Mouse (Mus musculus): ENCODE measurements around the gene Mpst.

The Mpst gene

DNA sequence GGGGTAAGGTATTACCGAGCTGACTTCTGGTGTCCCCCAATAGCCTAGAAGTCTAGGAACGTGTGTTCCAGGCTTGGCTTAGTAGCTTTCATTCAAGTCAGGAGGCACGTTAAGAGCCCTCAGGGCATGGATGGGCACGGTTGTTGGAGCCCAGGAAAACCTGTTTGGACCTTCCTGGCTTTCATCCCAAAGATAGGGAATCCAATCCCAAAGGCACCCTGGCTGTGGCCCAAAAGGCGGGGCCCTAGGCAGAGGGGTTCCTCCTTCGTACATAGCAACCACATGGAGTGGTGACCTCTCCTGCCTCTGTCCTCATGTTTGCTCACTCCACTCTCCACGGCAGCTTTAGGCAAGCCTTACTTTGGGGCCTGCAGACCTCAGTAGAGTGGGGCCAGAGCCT lies 3.8 kb upstream of the Mpst start:
- in situ Hi-C loops (cut with MboI; ENCODE audit: unreplicated experiment in 2 of 2): no loop called here

DNA sequence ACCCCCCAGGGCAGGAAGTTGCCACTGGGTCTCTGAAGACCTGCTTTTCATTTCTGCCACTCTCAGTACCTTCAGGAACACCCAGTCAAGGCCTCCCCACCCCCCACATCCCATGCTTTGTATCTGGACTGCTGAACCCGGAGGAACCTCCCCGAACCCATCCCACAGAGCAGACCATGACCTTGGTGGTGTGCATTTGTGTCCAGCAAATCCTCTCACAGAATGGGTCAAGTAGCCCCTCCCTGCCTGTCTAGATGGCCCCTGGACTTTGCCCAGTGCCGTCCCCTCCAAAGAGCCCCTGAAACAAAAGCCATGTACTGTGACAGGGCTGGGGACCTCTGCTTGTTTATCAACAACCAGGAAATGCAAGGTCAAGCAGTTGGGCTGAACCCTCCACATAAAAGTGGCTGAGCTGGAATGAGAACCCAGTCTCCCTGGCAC lies 2.9 kb upstream of the Mpst start:
- in situ Hi-C loops (cut with MboI; ENCODE audit: unreplicated experiment in 2 of 2): no loop called here

DNA sequence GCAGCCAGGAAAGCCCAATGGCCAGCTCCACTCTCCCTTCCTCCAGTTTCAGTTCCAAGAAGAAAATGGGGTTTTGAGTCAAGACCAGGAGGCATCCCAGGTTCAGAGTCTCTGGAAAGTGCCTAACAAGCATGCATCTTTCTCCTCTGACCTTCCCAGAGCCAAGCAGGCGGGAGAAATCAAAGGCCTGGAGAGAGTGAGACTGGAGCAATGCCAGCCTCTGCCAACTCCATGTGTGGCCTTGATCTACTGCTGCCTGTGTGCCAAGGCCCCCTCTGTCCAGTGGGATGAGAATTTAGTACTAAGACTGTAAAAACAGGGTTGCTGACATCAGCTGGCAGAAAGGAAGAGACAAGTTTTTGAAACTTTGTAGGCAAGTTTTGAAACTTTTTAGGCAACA lies 2.3 kb upstream of the Mpst start:
- in situ Hi-C loops (cut with MboI; ENCODE audit: unreplicated experiment in 2 of 2): no loop called here

DNA sequence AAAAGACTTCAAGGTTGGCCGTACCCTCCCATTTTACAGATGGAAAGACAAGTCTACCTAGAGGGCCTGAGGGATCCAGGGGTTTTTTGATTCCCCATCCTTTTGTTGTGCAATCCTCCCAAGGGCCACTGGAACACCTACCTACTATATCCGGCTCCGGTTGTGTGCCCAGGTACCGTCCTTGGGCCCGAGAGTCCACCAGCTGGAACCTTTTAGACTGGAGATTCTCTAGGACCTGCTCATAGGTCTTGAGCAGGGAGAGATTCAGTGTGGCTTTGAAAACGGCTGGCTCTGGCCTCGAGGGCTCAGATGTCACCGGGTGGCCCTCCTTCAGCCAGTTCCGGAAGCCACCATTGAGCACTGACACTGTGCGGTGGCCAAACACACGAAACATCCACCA lies 1.1 kb upstream of the Mpst start:
- in situ Hi-C loops (cut with MboI; ENCODE audit: unreplicated experiment in 2 of 2): no loop called here

DNA sequence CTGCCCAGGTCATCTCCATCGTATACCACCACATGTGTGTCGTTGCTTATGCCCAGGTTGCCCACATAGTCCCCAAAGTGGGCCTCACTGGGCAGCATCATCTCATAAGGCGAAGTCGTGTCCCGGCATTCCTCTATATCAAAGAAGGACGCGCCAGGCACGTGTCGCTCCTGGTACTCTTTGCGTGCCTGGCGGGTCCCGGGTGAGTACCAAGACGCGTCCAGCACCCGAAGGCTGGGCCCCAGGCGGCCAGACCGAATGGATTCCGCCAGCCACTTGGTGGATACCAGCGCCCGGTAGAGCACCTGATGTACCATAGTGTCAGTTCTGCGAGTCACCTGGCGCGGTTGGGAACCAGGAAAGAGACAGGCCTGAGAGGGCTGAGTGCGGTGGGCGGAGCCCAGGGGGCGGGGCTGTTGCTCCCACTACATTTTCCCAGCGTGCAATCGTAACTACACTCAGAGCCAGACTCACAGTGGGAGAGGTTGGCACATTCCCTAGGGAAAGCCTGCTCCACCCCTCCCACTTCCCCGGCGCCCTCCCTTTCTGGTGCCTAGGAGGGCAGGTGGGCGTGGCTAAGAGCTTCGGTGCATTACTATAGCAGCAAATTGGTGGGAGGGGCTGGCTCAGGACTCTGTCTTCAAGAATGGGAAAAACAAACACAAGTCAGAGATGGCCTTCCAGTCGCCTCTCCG lies 552 bp upstream of the Mpst start, which contains the start of gene Tst:
Tst (minus strand) TSS at position 391 of the 695 bp plus-strand sequence.
- in situ Hi-C loops (cut with MboI; ENCODE audit: unreplicated experiment in 2 of 2): no loop called here

DNA sequence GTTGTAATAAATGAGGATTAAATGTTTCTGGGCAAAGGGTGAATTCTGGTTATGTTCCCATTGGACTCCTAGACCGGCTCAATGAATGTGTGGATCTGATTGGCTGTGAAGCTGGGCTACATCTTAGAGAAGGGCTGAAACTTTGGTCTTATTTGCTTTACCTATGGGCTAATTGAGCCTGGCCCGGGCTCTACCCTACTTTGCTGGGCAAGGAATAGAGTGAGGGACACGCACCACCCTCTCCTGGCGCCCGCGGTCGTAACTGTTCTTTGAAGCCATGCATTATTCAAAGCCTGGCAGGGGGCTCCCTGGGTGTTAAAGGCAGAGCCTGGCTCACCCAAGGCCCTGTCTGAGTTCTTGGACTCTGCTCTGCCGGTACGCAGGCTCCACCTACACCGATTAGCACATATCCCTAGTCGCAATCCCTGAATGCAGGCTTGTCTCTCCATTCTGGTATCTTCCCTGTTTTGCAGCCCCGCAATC lies 3.4 kb downstream of the Mpst start:
- in situ Hi-C loops (cut with MboI; ENCODE audit: unreplicated experiment in 2 of 2): no loop called here

DNA sequence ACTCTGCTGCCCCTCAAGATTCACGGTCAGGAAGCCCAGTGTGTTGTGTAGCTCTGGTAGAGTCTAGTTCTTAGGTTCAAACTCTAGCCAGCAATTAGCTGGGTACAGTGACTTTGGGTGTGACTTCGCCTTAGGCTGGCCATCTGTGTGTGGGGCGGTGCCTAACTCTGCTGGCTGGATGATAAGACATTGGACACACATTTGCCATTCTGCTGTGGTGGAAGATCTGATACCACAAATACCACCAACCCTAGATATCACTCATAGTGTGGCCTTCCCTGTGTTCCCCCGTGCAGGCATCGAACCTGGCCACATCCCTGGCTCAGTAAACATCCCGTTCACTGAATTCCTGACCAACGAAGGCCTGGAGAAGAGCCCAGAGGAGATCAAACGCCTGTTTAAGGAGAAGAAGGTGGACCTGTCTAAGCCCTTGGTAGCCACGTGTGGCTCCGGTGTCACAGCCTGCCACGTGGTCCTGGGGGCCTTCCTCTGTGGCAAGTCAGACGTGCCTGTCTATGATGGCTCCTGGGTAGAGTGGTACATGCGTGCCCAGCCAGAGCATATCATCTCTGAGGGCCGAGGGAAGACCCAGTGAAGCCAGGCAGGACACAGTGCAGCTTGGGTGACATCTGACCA lies 7.0 kb downstream of the Mpst start:
- in situ Hi-C loops (cut with MboI; ENCODE audit: unreplicated experiment in 2 of 2): no loop called here

DNA sequence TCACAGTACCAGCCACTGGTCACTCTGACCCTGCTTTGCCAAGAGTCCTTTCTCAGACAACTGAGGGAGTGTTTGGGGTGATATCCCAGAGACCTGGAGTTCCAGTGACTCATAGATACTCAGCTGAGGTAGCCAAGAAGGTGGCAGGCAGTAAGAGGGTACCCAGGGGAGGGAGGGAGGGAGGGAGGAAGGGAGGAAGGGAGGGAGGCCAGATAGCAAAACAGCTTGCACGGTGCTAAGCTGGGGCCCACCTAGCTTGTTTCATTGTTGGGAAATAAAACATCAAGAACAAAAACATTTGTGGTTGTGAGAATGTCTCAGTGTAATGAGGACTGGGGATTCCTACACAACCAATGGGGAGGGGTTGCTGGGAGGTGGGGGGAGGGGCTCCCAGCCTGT lies 7.5 kb downstream of the Mpst start:
- in situ Hi-C loops (cut with MboI; ENCODE audit: unreplicated experiment in 2 of 2): no loop called here

DNA sequence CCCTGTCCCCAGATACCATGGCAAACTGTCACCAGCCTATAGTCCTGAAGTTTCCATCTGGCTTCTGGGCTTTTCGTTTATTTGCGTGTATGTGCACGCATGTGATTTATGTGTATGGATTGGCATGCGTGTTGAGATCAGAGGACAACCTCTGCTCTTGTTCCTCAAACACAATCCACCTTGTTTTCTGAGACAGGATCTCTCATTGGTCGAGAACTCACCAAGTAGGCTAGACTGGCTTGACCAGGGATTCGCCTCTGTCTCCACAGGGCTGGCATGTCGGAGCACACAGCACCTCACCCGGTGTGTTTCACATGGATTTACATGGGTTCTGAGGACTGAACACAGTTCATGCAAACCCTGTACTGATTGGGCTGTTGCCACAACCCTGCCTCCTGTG lies 7.9 kb downstream of the Mpst start:
- in situ Hi-C loops (cut with MboI; ENCODE audit: unreplicated experiment in 2 of 2): no loop called here

DNA sequence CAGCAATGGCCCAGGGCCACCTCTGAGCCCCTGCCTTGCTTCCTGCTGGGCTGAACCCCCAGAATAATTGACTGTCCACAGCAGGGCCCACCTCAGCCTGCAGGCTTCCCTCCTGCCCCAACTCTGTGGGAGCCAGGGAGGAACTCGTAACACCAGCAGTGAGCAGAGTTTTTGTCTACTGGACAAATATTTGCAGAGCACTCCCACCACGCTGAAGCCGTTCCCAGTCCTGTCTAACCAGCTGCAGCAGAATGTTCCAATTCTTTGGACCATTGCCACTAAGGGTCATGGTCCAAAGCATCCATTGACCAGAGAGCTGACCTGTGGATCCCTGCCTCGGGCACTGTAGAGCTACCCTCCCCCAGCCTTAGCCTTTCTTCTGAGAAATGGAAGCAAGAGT lies 10.7 kb downstream of the Mpst start:
- in situ Hi-C loops (cut with MboI; ENCODE audit: unreplicated experiment in 2 of 2): no loop called here

DNA sequence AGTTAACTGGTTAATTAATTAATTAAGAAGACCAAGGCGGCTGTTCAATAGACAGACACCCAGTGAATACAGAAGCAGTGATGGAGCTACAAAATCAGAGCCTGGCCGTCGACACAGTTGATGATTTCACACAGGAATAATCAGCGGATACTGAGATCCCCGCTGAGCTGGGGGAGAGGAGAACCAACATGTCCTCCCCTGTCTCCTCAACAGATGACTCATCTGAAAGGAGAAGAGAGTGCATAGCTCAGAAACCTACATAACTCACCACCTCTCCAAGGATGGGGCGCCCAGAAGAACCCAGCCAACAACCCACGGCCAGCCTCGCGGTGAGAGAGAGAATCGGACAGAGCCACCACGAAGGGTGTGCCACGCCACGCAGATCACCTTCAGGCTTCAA lies 14.2 kb downstream of the Mpst start:
- in situ Hi-C loops (cut with MboI; ENCODE audit: unreplicated experiment in 2 of 2): no loop called here

DNA sequence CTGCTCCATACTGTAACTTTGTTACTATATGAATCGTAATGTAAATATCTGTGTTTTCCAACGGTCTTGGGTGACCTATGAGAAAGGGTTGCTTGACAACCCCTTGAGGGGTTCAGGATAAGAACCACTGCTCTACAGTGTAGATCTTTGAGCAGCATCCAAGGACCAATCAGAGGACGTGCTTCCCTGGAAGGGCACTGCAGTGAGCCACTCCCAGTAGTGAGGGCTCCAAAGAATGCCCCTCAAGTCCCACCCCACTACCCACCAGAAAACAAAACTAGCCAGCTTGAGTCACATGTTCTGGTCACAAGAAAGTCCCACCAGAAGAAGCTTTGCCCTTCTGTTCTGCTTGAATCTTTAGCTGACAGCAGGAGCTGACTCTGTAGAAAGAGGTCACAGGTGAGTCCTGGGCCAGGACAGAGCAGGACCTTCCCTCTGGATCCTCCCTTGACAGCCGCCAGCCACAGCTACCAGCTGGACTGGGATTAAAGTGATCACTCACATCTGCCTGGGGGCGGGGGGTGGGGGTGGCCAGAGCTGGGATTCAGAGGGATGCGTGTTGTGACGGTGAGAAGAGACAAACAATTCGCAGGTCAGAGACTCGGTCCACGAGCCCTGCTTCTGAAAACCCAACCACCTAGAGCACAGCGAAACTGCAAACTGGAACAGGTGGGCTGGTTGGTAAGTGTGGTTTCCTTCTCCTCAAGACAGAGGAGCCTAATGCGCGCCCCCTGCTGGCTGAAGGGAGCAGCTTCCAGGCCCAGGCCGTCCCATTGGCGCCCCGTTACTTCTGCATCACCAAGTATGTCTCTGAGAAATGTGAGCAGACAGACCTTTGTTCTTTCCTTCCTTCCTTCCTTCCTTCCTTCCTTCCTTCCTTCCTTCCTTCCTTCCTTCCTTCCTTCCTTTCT lies 16.1 kb downstream of the Mpst start:
- in situ Hi-C loops (cut with MboI; ENCODE audit: unreplicated experiment in 2 of 2): no loop called here

DNA sequence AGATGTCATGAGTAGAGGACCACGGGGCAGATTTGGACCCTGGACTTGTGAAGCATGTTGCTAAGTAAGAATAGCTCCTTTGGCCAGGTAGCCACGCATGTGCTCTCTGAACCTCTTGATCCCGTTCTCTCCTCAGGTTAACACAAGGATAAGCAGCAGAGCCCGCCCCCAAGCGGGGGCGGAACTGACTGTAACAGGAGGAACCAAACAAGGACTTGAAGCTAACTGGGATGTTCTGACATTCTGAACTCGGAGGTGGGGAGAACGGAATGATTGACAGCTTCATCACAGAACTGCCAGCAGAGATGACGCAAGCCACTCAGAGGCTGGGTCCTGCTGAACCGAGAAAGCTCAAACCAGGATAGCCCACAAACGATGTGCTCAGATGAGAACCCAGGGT lies 18.3 kb downstream of the Mpst start:
- in situ Hi-C loops (cut with MboI; ENCODE audit: unreplicated experiment in 2 of 2): no loop called here

DNA sequence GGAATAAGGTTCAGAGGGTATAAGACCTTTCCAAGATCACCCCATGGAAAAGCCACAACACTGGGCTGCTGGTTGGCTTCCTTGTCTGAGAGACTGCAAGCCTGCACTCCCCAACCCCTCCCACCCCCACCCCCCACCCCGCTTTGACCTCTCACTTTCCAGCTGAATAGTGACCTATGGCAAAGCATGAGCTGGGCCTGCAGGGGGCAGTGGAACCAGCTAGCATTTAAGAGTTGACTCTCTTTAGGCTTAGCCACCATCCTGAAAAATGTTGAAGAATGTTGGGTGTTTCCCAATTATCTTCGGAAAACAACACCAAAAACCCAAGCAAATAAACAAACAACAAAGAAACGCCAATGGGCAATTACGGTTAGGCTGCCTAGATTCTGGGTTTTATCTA lies 19.0 kb downstream of the Mpst start:
- in situ Hi-C loops (cut with MboI; ENCODE audit: unreplicated experiment in 2 of 2): loop anchor here in 1 of 2 experiments (25.0 kb wide), 1 partner anchor 312 kb away; no protein-coding TSS in a partner anchor

DNA sequence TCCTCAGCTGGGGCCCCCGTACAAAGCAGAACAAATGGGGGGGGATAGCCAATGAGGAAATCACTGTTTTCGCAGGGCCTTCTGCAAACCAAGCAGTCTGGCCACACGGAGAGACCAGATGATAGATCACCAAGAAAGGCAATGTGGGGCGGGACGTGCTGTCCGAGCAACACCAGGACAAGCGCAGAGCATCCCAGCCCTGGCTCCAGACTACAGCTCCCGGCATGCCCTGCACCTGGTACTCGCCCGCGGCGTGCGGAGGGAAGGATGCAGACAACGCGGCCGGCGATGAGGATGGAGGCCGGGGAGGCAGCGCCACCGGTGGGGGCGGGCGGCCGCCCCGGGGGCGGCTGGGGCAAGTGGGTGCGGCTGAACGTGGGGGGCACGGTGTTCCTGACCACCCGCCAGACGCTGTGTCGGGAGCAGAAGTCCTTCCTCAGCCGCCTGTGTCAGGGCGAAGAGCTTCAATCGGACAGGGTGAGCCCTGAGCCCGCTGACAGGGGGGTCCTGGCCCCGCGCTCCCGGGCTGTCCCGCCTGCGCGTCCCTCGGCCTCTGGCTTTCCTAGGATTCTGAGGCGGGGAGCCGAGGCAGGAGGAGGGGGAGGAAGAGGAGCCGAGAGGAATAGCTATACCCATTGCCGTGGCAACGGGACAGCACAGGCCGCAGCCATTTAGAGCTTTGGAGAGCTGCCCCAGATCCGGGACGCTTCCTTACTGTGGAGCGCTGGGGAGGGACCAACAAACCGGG lies 22.3 kb downstream of the Mpst start, which contains the start of gene Kctd17:
Kctd17 (plus strand) TSS at position 174 of the 748 bp plus-strand sequence.
- in situ Hi-C loops (cut with MboI; ENCODE audit: unreplicated experiment in 2 of 2): loop anchor here in 1 of 2 experiments (25.0 kb wide), 1 partner anchor 309 kb away; no protein-coding TSS in a partner anchor

DNA sequence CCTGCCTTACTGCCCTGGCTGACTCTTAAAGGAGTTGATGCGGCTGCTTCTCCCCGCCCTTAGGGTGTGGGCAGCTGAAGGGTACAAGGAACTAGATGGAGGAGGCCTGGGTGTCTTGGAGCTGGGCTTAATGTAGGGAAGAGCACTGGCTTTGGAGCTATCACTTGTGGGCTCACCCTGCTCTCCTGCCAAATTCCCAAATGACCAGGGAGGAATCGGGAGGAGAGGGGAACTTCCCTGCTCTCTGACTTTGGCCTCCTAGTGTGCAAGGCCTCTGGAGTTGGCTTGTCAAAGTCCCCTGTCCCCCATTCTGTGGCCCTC lies 22.9 kb downstream of the Mpst start:
- in situ Hi-C loops (cut with MboI; ENCODE audit: unreplicated experiment in 2 of 2): loop anchor here in 1 of 2 experiments (25.0 kb wide), 1 partner anchor 308 kb away; no protein-coding TSS in a partner anchor

DNA sequence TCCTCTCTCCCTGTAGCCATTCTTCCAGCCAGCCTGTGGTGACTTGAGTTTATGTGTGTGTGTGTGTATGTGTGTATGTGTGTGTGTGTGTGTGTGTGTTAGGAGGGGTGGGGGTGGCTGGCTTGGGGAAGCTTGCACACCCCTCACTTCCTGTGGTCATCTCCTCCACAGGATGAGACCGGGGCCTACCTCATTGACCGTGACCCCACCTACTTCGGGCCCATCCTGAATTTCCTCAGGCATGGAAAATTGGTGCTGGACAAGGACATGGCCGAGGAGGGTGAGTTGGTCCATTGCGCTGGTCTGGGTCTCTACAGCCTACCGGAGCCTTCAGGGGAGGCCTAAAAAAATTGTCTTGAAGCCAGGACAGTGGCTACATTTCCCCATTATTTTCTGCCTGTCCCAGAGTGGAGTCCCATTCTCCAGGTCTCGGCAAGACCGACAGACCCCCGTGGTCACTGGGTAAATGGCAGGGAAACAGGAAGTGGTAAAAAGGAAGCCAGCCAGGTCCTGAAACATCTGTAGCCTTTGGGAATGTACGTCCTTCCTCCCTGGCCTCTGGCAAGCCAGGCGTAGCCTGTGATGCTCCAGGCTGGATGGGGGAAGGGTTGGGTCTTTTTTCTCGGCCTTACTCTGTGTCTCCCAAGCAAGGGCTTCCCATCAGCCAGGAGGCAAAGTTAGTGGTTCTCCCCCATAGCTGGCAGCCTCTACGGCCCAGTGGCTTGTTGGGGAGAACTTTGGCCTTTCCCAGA lies 23.8 kb downstream of the Mpst start:
- in situ Hi-C loops (cut with MboI; ENCODE audit: unreplicated experiment in 2 of 2): loop anchor here (10.0 to 25.0 kb wide), 2 partner anchors 245 to 307 kb away; no protein-coding TSS in a partner anchor

DNA sequence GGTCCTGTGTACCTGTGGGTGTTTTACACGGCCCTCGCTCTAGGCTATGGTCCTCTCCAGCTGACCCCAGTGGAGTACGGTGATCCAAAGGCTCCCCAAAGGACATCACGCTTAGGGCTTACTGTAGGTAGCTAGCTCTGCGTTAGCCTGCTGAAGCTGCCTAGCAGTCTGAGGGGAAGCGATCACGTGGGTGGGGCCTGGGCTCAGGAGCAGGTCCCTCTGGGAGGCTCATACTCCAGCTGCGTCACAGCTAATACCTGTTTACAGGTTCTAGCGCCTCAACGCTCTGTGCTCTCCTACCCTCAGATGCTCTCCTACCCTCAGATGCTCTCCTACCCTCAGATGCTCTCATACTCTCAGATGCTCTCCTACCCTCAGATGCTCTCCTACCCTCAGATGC lies 24.7 kb downstream of the Mpst start:
- in situ Hi-C loops (cut with MboI; ENCODE audit: unreplicated experiment in 2 of 2): loop anchor here (10.0 to 25.0 kb wide), 2 partner anchors 246 to 306 kb away; no protein-coding TSS in a partner anchor

DNA sequence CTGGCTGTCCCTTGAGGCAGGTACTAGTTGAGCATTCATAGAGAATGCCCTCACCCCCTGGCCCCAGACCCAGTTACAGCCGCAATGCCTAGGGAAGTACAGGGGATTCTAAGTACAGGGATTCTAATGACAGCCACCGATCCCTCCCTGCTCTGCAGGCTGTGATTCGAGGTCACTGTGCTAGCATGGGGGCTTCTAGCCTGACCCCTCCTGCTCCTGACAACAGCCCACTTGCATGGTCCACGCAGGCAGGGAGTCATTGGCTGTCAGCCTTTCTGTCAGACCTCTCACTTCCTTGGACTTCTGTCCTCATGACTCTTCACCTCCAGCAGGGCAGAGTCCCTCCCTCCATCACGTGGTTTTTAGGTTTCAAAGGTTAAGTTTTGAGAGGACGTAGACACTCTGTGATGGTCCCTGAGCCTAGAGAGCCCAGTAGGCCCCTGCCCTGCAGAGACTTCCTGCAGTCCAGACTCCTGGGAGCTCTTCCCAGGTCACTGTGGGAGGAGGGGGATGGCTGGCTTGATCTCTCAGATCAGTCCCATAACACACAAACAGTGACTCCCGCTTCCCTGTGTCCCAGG lies 25.4 kb downstream of the Mpst start:
- in situ Hi-C loops (cut with MboI; ENCODE audit: unreplicated experiment in 2 of 2): loop anchor here (10.0 to 25.0 kb wide), 2 partner anchors 247 to 306 kb away; no protein-coding TSS in a partner anchor
